Mouse (Mus musculus) midbrain, postnatal 0 days (tissue): ENCODE results near the gene Rad9a. TPM values are rescaled to one million over a fixed set of nuclear protein-coding genes. Genes with fewer than 3 reads are reported as not detected.
A peak's percentile ranks its signal among the peaks of the same experiment; 100 is the strongest.

Source experiments
- ATAC-seq: fragments of 200-750 bp; cut with Nextera tagmentation; 2 replicates; pipeline ENCODE4 v1.8.0; 2017; ENCODE audit warnings: moderate number of reproducible peaks, mild to moderate bottlenecking, moderate TSS enrichment, moderate library complexity; ENCODE audit not compliant: low FRiP score
- DNase-seq: peaks from one replicate; pipeline ENCODE4 v3.0.0-alpha.2; 2015; ENCODE audit warnings: low spot score
- H3K27ac ChIP-seq: fragments of 300-500 bp; sonication (generic); 2 replicates; pipeline ENCODE4 v1.5.1; 2014; ENCODE audit warnings: low read depth, mild to moderate bottlenecking, low read length, mixed read lengths
- H3K27me3 ChIP-seq: fragments of 300-500 bp; sonication (generic); 2 replicates; pipeline ENCODE4 v1.6.1; 2014; ENCODE audit warnings: low read length, control low read depth, mixed read lengths; ENCODE audit not compliant: insufficient read depth
- H3K36me3 ChIP-seq: fragments of 300-500 bp; sonication (generic); 2 replicates; pipeline ENCODE4 v1.6.1; 2014; ENCODE audit warnings: low read length, control low read depth, mixed read lengths; ENCODE audit not compliant: insufficient read depth
- H3K4me1 ChIP-seq: fragments of 300-500 bp; sonication (generic); 2 replicates; pipeline ENCODE4 v1.6.1; 2014; ENCODE audit warnings: mild to moderate bottlenecking, control low read depth, antibody characterized with exemption, low read length, mixed read lengths; ENCODE audit not compliant: insufficient read depth
- H3K4me2 ChIP-seq: fragments of 300-500 bp; sonication (generic); 2 replicates; pipeline ENCODE4 v1.6.1; 2014; ENCODE audit warnings: low read depth, mild to moderate bottlenecking, low read length, mixed read lengths; ENCODE audit not compliant: poor library complexity, severe bottlenecking
- H3K4me3 ChIP-seq: fragments of 300-500 bp; sonication (generic); 2 replicates; pipeline ENCODE4 v1.5.1; 2014; ENCODE audit warnings: low read depth, mild to moderate bottlenecking, low read length, moderate library complexity
- H3K9ac ChIP-seq: fragments of 300-500 bp; sonication (generic); replicated peaks from 2 replicates; pipeline ENCODE4 v1.6.1; 2014; ENCODE audit warnings: mild to moderate bottlenecking, low read length, moderate library complexity, mixed read lengths; ENCODE audit not compliant: poor library complexity, severe bottlenecking
- H3K9me3 ChIP-seq: fragments of 300-500 bp; sonication (generic); 2 replicates; pipeline ENCODE4 v1.6.1; 2016; ENCODE audit warnings: low read length, control low read depth
- CTCF ChIP-seq: IDR thresholded peaks from 2 replicates; pipeline ENCODE4 v1.5.1; 2016; ENCODE audit warnings: antibody characterized with exemption, mild to moderate bottlenecking
- WGBS: fragments of 180-500 bp; shearing (Covaris S2); extraction: QIAGEN DNeasy Blood & Tissue Kit; methylation state at CpG from one replicate; pipeline ENCODE4 v1.1.7; 2014; 5-methylcytosine and 5-hydroxymethylcytosine counted together
- polyA plus RNA-seq: library from polyadenylated mRNA; unstranded; fragments of >200 nt; fragmentation: Nextera tagmentation; extraction: Ambion mirVana; gene quantifications from 2 replicates; pipeline ENCODE4 v1.2.1, GENCODE M21; 2015
- total RNA-seq: library from RNA; depleted of rRNA; stranded (reverse); fragments of >200 nt; gene quantifications from 2 replicates; pipeline ENCODE4 v1.2.3, GENCODE M21; 2014

Gene Rad9a
- total and polyA plus RNA-seq, 2 experiments from 2014 or later = 14.7 to 22.8 TPM

DNA sequence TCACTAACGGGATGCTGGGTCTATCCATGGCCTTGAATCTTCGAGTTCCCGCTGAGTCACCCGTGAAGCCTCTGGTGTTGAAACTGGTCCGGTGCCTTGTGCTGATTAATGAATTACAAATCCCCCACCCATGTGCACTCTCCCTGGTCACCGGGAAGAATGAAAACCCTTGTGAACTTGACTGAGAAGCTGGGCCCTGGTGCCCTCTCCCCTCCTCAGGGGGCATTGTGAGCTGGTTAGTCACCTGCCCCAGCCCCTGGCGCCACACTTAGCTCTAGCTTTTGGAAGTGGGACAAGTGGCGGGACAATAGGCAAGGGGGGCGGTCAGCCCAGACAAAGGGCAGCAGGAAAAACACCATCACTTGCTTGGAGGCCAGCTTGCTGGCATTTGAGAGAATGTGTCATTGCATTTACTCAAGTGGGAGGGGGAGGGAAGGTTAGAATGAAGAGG, 12.1 kb upstream of the Rad9a start:
- peaks cover 7% of the 10 kb centered on the region; the same call in 1 of the 2 replicates for H3K4me1 ChIP-seq
- TF ChIP-seq CTCF = no peak
- H3K9me3 ChIP-seq = no peaks in the 10 kb centered on the region
- no peak overlapping the region for H3K27ac ChIP-seq
- 8% methylated on average over 9 of the region's 9 CpGs for WGBS
- H3K4me3 ChIP-seq = no peak overlapping the region
- no peaks in the 10 kb centered on the region for H3K36me3 ChIP-seq
- H3K27me3 ChIP-seq = peaks cover 44% of the 10 kb centered on the region
- DNase-seq (no peak), ATAC-seq (no peak)
- peak overlapping the region; percentile 91; the same call in 1 of the 2 replicates for H3K4me2 ChIP-seq
- no peak overlapping the region for H3K9ac ChIP-seq

GRCm38 (mm10) chr19:4211891-4212588, 10.6 kb upstream of the Rad9a start:
- H3K9me3 ChIP-seq = no peaks in the 10 kb centered on the region
- H3K27ac ChIP-seq = no peak overlapping the region
- peaks cover 42% of the 10 kb centered on the region for H3K27me3 ChIP-seq
- WGBS = 25% methylated on average over 4 of the region's 4 CpGs
- no peak overlapping the region for H3K4me2 ChIP-seq
- H3K4me3 ChIP-seq = no peak overlapping the region
- no peak overlapping the region for H3K9ac ChIP-seq
- ATAC-seq (no peak), DNase-seq (no peak)
- H3K4me1 ChIP-seq = peaks cover 7% of the 10 kb centered on the region; the same call in 1 of the 2 replicates
- no peaks in the 10 kb centered on the region for H3K36me3 ChIP-seq
- TF ChIP-seq CTCF = no peak

- WGBS = 75% methylated on average over 5 of the region's 5 CpGs
- ATAC-seq (no peak), DNase-seq (no peak)
- Histone ChIP-seq H3K9me3 (no peaks in the 10 kb centered on the region), H3K4me1 (no peaks in the 10 kb centered on the region), H3K4me3 (no peak overlapping the region), H3K9ac (no peak overlapping the region), H3K27me3 (peaks cover 24% of the 10 kb centered on the region), H3K36me3 (no peaks in the 10 kb centered on the region), H3K27ac (no peak overlapping the region), H3K4me2 (no peak overlapping the region)
- no peak for TF ChIP-seq CTCF
Measured at GRCm38 (mm10) chr19:4208563-4208962, 7.1 kb upstream of the Rad9a start.

DNA sequence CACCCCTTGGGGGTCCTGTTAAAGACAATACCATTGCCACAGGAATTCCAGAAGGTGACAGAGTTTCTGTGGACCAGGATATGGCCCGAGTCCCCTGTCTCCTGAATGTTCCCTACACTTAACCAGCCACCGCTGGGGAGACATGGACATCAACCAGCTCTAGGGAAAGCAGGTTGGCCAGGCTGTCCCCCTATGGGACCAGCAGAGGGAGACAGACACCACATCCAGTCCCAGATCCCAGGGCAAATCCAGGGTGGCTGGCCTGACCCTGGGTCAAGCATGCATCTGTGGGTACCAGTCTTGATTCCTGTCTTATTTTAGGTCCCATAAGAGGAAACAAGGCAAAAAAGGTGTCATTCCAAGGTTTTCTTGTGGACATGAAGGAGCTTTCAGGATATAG, 5.5 kb upstream of the Rad9a start:
- no peak overlapping the region for H3K9ac ChIP-seq
- peaks cover 12% of the 10 kb centered on the region for H3K27me3 ChIP-seq
- peak; percentile 66 for DNase-seq
- no peaks in the 10 kb centered on the region for H3K36me3 ChIP-seq
- 3% methylated on average over 2 of the region's 2 CpGs for WGBS
- H3K4me2 ChIP-seq = no peak overlapping the region
- ATAC-seq = no peak
- no peaks in the 10 kb centered on the region for H3K9me3 ChIP-seq
- no peak overlapping the region for H3K27ac ChIP-seq
- no peak overlapping the region for H3K4me3 ChIP-seq
- H3K4me1 ChIP-seq = peaks cover 3% of the 10 kb centered on the region; the same call in 1 of the 2 replicates
- peak; percentile 90 for TF ChIP-seq CTCF

DNA sequence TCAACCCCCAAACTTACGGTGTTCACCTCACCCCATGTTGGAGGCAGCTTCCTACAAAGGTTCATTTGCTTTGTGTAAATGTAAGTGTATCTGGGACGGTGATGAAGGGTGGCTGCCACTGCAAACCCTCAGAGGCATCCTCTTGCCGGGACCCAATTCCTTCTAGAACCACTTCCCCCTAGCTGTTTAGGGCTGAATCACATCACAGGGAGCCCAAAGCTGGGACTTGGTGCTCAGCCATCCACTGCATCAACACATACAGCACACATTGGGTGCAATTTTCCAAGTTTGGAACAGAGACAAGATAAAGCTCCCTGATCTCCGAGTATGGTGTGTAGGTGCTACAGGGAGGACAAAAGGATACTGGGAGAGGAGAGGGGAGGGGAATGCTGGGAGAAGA, 3.4 kb upstream of the Rad9a start:
- DNase-seq = no peak
- Histone ChIP-seq H3K27me3 (peaks cover 4% of the 10 kb centered on the region; the same call in 1 of the 2 replicates), H3K9ac (no peak overlapping the region), H3K36me3 (no peaks in the 10 kb centered on the region), H3K4me1 (peaks cover 10% of the 10 kb centered on the region), H3K4me2 (no peak overlapping the region), H3K4me3 (no peak overlapping the region), H3K9me3 (no peaks in the 10 kb centered on the region), H3K27ac (no peak overlapping the region)
- no peak for ATAC-seq
- 62% methylated on average over 4 of the region's 4 CpGs for WGBS
- TF ChIP-seq CTCF = 0 out of 2 replicates have a peak, but pooled peaks have one; percentile 13

GRCm38 (mm10) chr19:4203604-4204326, 2.3 kb upstream of the Rad9a start:
- no peak for TF ChIP-seq CTCF
- Histone ChIP-seq H3K9me3 (no peaks in the 10 kb centered on the region), H3K9ac (no peak overlapping the region), H3K27ac (no peak overlapping the region), H3K27me3 (peaks cover 4% of the 10 kb centered on the region; the same call in 1 of the 2 replicates), H3K4me1 (peaks cover 10% of the 10 kb centered on the region), H3K4me3 (no peak overlapping the region), H3K4me2 (no peak overlapping the region), H3K36me3 (peaks cover 6% of the 10 kb centered on the region; the same call in 1 of the 2 replicates)
- WGBS = 64% methylated on average over 13 of the region's 13 CpGs
- DNase-seq (no peak), ATAC-seq (no peak)
